Mouse (Mus musculus) liver, adult (tissue): ENCODE measurements at regions not wholly inside any gene's neighbourhood (a gene's known extent, or its start where the extent isn't known, plus 50 kb on each side); places are given as distances from the start of the nearest gene placed in this dataset.

Source experiments
- GATA4 ChIP-seq: IDR thresholded peaks from 2 replicates; pipeline ENCODE4 v1.6.1; 2014; ENCODE audit warnings: mild to moderate bottlenecking, low read length; ENCODE audit not compliant: insufficient replicate concordance

GRCm38 (mm10) chrX:38710660-38711264 is 61.7 kb upstream of the 6030498E09Rik start:
- TF ChIP-seq GATA4: no peak

- peak; percentile 19; the same call in 1 of the 2 replicates for TF ChIP-seq GATA4
These were observed 60.8 kb upstream of the 6030498E09Rik start for GRCm38 (mm10) chrX:38711442-38712258.
